Mouse (Mus musculus) hindbrain, embryonic 15.5 days (tissue): ENCODE measurements around the gene Mdga1. TPM values are rescaled to one million over a fixed set of nuclear protein-coding genes. Genes with fewer than 3 reads are reported as not detected.

Experiments used
- ATAC-seq: fragments of 200-750 bp; cut with Nextera tagmentation; 2 replicates; pipeline ENCODE4 v1.8.0; 2017; ENCODE audit warnings: low read depth, moderate number of reproducible peaks, moderate TSS enrichment; ENCODE audit not compliant: low FRiP score
- H3K27ac ChIP-seq: fragments of 300-500 bp; sonication (generic); replicated peaks from 2 replicates; pipeline ENCODE4 v1.5.1; 2015; ENCODE audit warnings: mild to moderate bottlenecking, inconsistent platforms
- H3K27me3 ChIP-seq: fragments of 300-500 bp; sonication (generic); 2 replicates; pipeline ENCODE4 v1.6.1; 2015; ENCODE audit warnings: control low read depth, inconsistent platforms
- H3K36me3 ChIP-seq: fragments of 300-500 bp; sonication (generic); 2 replicates; pipeline ENCODE4 v1.6.1; 2015; ENCODE audit warnings: control low read depth, inconsistent platforms
- H3K4me1 ChIP-seq: fragments of 300-500 bp; sonication (generic); replicated peaks from 2 replicates; pipeline ENCODE4 v1.6.1; 2015; ENCODE audit warnings: control low read depth, inconsistent platforms
- H3K4me2 ChIP-seq: fragments of 300-500 bp; sonication (generic); 2 replicates; pipeline ENCODE4 v1.6.1; 2015; ENCODE audit warnings: moderate library complexity, mild to moderate bottlenecking, inconsistent platforms
- H3K4me3 ChIP-seq: fragments of 300-500 bp; sonication (generic); 2 replicates; pipeline ENCODE4 v1.5.1; 2015; ENCODE audit warnings: mild to moderate bottlenecking, inconsistent platforms
- H3K9ac ChIP-seq: fragments of 300-500 bp; sonication (generic); 2 replicates; pipeline ENCODE4 v1.6.1; 2015; ENCODE audit warnings: inconsistent platforms
- H3K9me3 ChIP-seq: fragments of 300-500 bp; sonication (generic); 2 replicates; pipeline ENCODE4 v1.6.1; 2016; ENCODE audit warnings: control low read depth, inconsistent platforms
- WGBS: fragments of 180-500 bp; shearing (Covaris S2); methylation state at CpG from one replicate; pipeline ENCODE4 v1.1.7; 2015; 5-methylcytosine and 5-hydroxymethylcytosine counted together
- polyA plus RNA-seq: library from polyadenylated mRNA; unstranded; fragments of >200 nt; fragmentation: Nextera tagmentation; extraction: Ambion mirVana; gene quantifications from 2 replicates; pipeline ENCODE4 v1.2.1, GENCODE M21; 2015

The Mdga1 gene
- polyA plus RNA-seq, 1 experiment from 2014 or later = 18.9 TPM

- Histone ChIP-seq H3K4me2 (no peak overlapping the region), H3K27me3 (no peaks in the 10 kb centered on the region), H3K36me3 (no peaks in the 10 kb centered on the region), H3K9me3 (no peaks in the 10 kb centered on the region), H3K9ac (no peak overlapping the region), H3K4me3 (no peak overlapping the region), H3K4me1 (0 out of 2 replicates have a peak, but pooled peaks cover 7% of the 10 kb centered on the region), H3K27ac (no peak overlapping the region)
- WGBS = 88% methylated on average over 5 of the region's 5 CpGs
- ATAC-seq = no peak
Observed at GRCm38 (mm10) chr17:29995986-29996385, 26.1 kb upstream of the Mdga1 start.

GRCm38 (mm10) chr17:29994459-29994858 is 24.6 kb upstream of the Mdga1 start:
- H3K4me3 ChIP-seq = no peak overlapping the region
- 89% methylated on average over 4 of the region's 4 CpGs for WGBS
- H3K9me3 ChIP-seq = no peaks in the 10 kb centered on the region
- H3K36me3 ChIP-seq = no peaks in the 10 kb centered on the region
- H3K27me3 ChIP-seq = no peaks in the 10 kb centered on the region
- H3K4me1 ChIP-seq = 0 out of 2 replicates have a peak, but pooled peaks cover 7% of the 10 kb centered on the region
- H3K4me2 ChIP-seq = no peak overlapping the region
- no peak for ATAC-seq
- no peak overlapping the region for H3K9ac ChIP-seq
- no peak overlapping the region for H3K27ac ChIP-seq

GRCm38 (mm10) chr17:29994011-29994410 is 24.1 kb upstream of the Mdga1 start:
- ATAC-seq = no peak
- 84% methylated on average over 3 of the region's 3 CpGs for WGBS
- no peak overlapping the region for H3K4me2 ChIP-seq

DNA sequence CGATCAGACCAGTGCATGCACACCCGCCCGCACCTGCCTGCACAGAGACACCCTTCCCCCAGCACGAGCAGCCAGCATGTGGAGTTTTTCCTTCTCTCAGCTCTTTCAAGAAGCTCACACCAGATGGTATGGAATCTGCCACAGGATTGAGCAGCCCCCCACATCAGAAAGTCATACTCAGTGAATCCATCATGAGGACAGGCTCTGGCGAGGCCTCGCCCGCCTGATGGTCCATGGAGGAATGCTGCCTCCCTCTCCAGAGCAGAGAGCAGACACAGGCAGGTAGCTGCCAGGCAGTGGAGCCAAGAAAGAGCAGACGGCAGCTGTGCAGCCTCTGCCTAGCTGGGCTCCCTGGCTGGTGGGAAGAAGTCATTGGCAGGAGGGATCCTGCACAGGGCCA is 23.6 kb upstream of the Mdga1 start:
- Histone ChIP-seq H3K36me3 (no peaks in the 10 kb centered on the region), H3K4me2 (no peak overlapping the region), H3K27me3 (no peaks in the 10 kb centered on the region), H3K9me3 (no peaks in the 10 kb centered on the region), H3K27ac (peak overlapping the region; percentile 43; the same call in 1 of the 2 replicates), H3K4me1 (0 out of 2 replicates have a peak, but pooled peaks cover 7% of the 10 kb centered on the region), H3K4me3 (no peak overlapping the region), H3K9ac (no peak overlapping the region)
- ATAC-seq = peak; percentile 86
- WGBS = 66% methylated on average over 8 of the region's 8 CpGs

More at GRCm38 (mm10) chr17:29994011-29994410, 24.1 kb upstream of the Mdga1 start:
- H3K27ac ChIP-seq = peak overlapping the region; percentile 43; the same call in 1 of the 2 replicates
- H3K9ac ChIP-seq = no peak overlapping the region
- no peak overlapping the region for H3K4me3 ChIP-seq
- no peaks in the 10 kb centered on the region for H3K27me3 ChIP-seq
- 0 out of 2 replicates have a peak, but pooled peaks cover 7% of the 10 kb centered on the region for H3K4me1 ChIP-seq
- no peaks in the 10 kb centered on the region for H3K9me3 ChIP-seq
- H3K36me3 ChIP-seq = no peaks in the 10 kb centered on the region

DNA sequence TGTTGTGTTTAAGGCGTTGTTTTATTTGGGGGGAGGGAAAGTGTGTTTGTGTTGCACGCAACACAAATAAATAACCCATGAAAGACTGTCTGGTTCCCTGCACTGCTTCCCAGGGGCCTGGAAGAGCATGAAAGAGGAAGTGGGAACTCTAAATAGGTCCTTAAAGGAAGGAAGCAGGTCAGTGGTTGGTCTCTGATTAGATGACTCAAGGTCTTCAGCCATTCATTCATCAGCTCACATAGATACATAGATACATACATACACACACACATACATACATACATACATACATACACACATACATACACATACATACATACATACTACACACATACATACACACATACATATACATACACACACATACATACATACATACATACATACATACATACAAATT is 21.0 kb upstream of the Mdga1 start:
- WGBS = 98% methylated on average over 2 of the region's 2 CpGs
- no peak for ATAC-seq
- H3K9ac ChIP-seq = no peak overlapping the region
- H3K9me3 ChIP-seq = no peaks in the 10 kb centered on the region
- peaks cover 7% of the 10 kb centered on the region; the same call in 1 of the 2 replicates for H3K4me1 ChIP-seq
- no peaks in the 10 kb centered on the region for H3K27me3 ChIP-seq
- H3K36me3 ChIP-seq = no peaks in the 10 kb centered on the region
- no peak overlapping the region for H3K4me2 ChIP-seq
- no peak overlapping the region for H3K27ac ChIP-seq
- H3K4me3 ChIP-seq = no peak overlapping the region

DNA sequence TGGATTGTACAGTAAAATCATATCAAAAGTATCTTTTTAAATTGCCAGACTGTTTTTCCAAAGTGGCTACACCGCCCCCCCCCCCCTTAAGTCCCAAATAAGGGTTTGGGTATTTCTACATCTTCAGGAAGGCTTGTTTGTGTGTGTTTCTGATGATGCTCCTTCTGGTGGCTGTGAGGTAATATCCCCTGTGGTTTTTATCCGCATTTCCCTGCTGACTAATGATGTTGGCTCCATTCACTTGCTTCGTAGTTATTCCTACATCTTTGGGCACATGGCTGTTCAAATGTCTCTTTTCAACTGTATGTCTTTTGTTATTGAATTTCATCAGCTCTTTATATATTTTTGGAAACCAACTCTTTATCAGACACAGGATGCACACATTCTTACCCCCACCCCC is 20.2 kb upstream of the Mdga1 start:
- Histone ChIP-seq H3K27me3 (no peaks in the 10 kb centered on the region), H3K4me2 (no peak overlapping the region), H3K36me3 (no peaks in the 10 kb centered on the region), H3K27ac (no peak overlapping the region), H3K9ac (no peak overlapping the region), H3K9me3 (no peaks in the 10 kb centered on the region), H3K4me1 (peaks cover 7% of the 10 kb centered on the region; the same call in 1 of the 2 replicates), H3K4me3 (no peak overlapping the region)
- WGBS = 82% methylated on average over 3 of the region's 3 CpGs
- ATAC-seq = no peak

- Histone ChIP-seq H3K36me3 (no peaks in the 10 kb centered on the region), H3K9me3 (no peaks in the 10 kb centered on the region), H3K4me3 (no peak overlapping the region), H3K9ac (no peak overlapping the region), H3K27me3 (no peaks in the 10 kb centered on the region), H3K27ac (no peak overlapping the region), H3K4me2 (no peak overlapping the region), H3K4me1 (peaks cover 7% of the 10 kb centered on the region; the same call in 1 of the 2 replicates)
- WGBS = 84% methylated on average over 5 of the region's 5 CpGs
- ATAC-seq = no peak
Observed at GRCm38 (mm10) chr17:29989653-29990052, 19.8 kb upstream of the Mdga1 start.

DNA sequence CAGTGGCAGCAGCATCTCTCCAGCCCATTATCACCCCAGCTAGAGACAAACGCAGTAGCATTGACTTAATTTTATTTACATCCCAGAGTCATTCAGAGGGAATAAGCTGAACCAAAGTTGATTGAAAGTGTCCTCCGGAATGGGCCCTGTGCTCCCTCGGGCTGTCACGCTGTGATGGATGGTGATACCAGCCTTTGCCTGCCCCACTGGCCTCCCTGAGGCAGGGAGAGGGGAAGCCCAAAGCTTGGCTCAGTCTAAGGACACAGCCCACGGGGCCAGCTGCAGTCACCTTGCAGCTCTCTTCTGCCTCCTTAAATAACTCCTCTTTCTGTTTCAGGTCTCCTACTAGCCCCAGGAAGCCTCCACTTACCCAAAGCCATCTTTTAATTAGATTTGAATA is 18.3 kb upstream of the Mdga1 start:
- H3K27me3 ChIP-seq = no peaks in the 10 kb centered on the region
- H3K4me1 ChIP-seq = no peaks in the 10 kb centered on the region; the same call in 1 of the 2 replicates

DNA sequence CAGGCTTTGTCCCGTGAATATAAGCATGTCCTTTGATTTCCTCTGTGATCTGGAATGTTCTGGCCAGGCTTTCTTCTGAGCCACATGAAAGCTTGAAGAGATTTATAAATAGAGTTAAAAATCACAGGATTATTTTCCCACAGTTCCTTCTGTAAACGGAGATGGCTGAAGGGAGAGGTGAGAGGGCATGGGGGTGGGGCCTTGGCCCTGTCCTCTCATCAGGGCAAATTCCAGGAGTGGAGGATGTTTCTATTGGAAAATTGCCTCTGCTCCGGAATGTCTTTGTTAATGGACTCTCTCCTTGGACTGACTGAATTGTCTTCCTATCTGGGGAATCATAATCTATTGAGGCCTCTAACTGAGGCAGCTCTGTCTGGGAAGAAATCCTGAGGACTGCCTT is 15.6 kb upstream of the Mdga1 start:
- Histone ChIP-seq H3K9me3 (no peaks in the 10 kb centered on the region), H3K27ac (no peak overlapping the region), H3K36me3 (no peaks in the 10 kb centered on the region), H3K4me1 (no peaks in the 10 kb centered on the region; the same call in 1 of the 2 replicates), H3K9ac (no peak overlapping the region), H3K4me2 (no peak overlapping the region), H3K27me3 (no peaks in the 10 kb centered on the region), H3K4me3 (no peak overlapping the region)
- no peak for ATAC-seq
- WGBS = 24% methylated on average over 3 of the region's 3 CpGs

More for the DNA sequence above, 18.3 kb upstream of the Mdga1 start:
- Histone ChIP-seq H3K9ac (no peak overlapping the region), H3K9me3 (no peaks in the 10 kb centered on the region), H3K4me2 (no peak overlapping the region), H3K36me3 (no peaks in the 10 kb centered on the region), H3K27ac (no peak overlapping the region), H3K4me3 (no peak overlapping the region)
- ATAC-seq = no peak
- WGBS = 28% methylated on average over 5 of the region's 5 CpGs

- no peaks in the 10 kb centered on the region for H3K36me3 ChIP-seq
- ATAC-seq = no peak
- WGBS = 83% methylated on average over 7 of the region's 7 CpGs
- H3K27me3 ChIP-seq = no peaks in the 10 kb centered on the region
- no peak overlapping the region for H3K4me2 ChIP-seq
- no peak overlapping the region for H3K4me3 ChIP-seq
- H3K9me3 ChIP-seq = no peaks in the 10 kb centered on the region
- no peak overlapping the region for H3K27ac ChIP-seq
- no peak overlapping the region for H3K9ac ChIP-seq
- H3K4me1 ChIP-seq = no peaks in the 10 kb centered on the region; the same call in 1 of the 2 replicates
Observed at GRCm38 (mm10) chr17:29984931-29985330, 15.0 kb upstream of the Mdga1 start.

DNA sequence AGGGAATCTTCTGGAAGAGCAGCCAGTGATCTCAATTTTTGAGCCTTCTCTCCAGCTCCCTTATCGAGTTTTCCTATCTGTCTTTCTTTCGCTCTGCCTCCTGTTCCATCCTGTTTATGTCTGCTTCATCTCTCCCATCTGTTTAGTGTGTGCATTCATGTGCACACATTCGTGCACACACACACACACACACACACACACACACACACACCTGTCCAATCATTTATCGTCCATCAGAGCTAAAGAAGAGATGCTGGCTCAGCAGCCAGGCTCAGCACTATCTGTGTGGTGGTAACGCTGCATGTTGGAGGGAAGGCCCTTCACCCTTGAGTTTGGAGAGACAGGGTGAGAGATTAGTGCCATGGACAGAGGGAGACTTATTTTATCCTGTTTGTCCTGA is 13.3 kb upstream of the Mdga1 start:
- Histone ChIP-seq H3K4me3 (no peak overlapping the region), H3K9ac (no peak overlapping the region), H3K4me2 (no peak overlapping the region), H3K27me3 (no peaks in the 10 kb centered on the region), H3K36me3 (no peaks in the 10 kb centered on the region), H3K4me1 (no peaks in the 10 kb centered on the region; the same call in 1 of the 2 replicates), H3K9me3 (no peaks in the 10 kb centered on the region), H3K27ac (no peak overlapping the region)
- ATAC-seq = no peak
- WGBS = 72% methylated on average over 5 of the region's 5 CpGs

DNA sequence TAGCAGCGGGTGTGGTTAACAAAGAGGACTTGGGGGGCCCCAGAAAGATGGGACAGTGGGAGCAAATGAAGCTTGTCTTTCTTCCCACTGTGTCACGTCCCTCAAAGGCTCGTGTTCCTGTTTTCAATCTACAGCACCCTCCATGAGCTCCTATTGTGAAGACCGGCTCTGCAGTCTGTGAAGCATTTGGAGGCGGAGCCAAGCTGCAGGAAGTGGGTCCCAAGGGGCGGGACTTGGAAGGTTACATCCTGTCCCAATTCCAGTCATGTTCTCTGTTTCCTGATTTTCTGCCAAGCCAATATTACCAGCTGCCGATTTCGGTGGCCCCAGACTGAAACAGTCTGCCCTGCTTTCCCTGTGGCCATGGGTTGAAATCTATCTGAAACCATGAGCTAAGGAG is 11.7 kb upstream of the Mdga1 start:
- H3K4me2 ChIP-seq = no peak overlapping the region
- WGBS = 58% methylated on average over 8 of the region's 8 CpGs
- H3K9ac ChIP-seq = no peak overlapping the region
- no peaks in the 10 kb centered on the region for H3K4me1 ChIP-seq
- H3K27me3 ChIP-seq = no peaks in the 10 kb centered on the region
- H3K27ac ChIP-seq = no peak overlapping the region
- H3K4me3 ChIP-seq = no peak overlapping the region
- no peaks in the 10 kb centered on the region for H3K36me3 ChIP-seq
- no peak for ATAC-seq
- H3K9me3 ChIP-seq = no peaks in the 10 kb centered on the region

DNA sequence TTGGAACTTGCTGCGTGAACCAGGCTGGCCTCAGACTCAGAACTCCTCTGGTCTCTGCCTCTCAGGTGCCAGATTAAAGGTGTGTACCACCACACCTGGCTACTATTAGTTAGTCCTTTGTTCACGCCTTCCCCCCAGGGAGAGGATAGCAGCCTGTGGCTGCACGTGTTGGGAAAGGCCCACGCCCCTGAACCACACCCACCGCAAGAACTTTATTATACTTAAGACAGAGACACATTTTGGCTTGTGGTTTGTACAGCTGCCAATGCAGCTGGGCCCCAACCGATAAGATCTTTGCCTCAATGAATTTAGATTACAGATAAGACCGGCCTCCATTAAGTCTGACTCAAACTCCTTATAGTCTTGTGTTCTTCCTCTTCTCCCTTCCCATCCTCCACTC is 10.0 kb upstream of the Mdga1 start:
- Histone ChIP-seq H3K9me3 (no peaks in the 10 kb centered on the region), H3K27me3 (no peaks in the 10 kb centered on the region), H3K4me2 (no peak overlapping the region), H3K4me3 (no peak overlapping the region), H3K36me3 (no peaks in the 10 kb centered on the region), H3K4me1 (peaks cover 4% of the 10 kb centered on the region; the same call in 1 of the 2 replicates), H3K9ac (no peak overlapping the region), H3K27ac (no peak overlapping the region)
- WGBS = 82% methylated on average over 7 of the region's 7 CpGs
- no peak for ATAC-seq
